Mouse (Mus musculus) C2C12 (cell line): ENCODE data around the gene Ift57.

Source experiments
- CEBPB ChIP-seq: IDR thresholded peaks from one replicate; pipeline ENCODE4 v1.6.1; 2011; ENCODE audit warnings: low read depth, mild to moderate bottlenecking, control low read depth, moderate library complexity
- CTCF ChIP-seq: IDR thresholded peaks from one replicate; pipeline ENCODE4 v1.5.1; 2011; ENCODE audit not compliant: control insufficient read depth, insufficient read depth, insufficient read length
- MAX ChIP-seq: IDR thresholded peaks from one replicate; pipeline ENCODE4 v1.6.1; 2011; ENCODE audit warnings: mild to moderate bottlenecking, control low read depth
- MYOD1 ChIP-seq: IDR thresholded peaks from one replicate; pipeline ENCODE4 v1.6.1; 2011; ENCODE audit warnings: low read depth; ENCODE audit not compliant: control insufficient read depth, insufficient read length
- MYOG ChIP-seq: IDR thresholded peaks from one replicate; pipeline ENCODE4 v1.6.1; 2011; ENCODE audit not compliant: control insufficient read depth, insufficient read length; ENCODE audit errors: extremely low read depth
- USF1 ChIP-seq: IDR thresholded peaks from one replicate; pipeline ENCODE4 v1.6.1; 2011; ENCODE audit warnings: low read depth, mild to moderate bottlenecking, control low read depth, moderate library complexity

- no peak for TF ChIP-seq CTCF
- TF ChIP-seq MYOD1, result no peak
- no peak for TF ChIP-seq MAX
- TF ChIP-seq CEBPB, result no peak
- no peak for TF ChIP-seq USF1
- no peak for TF ChIP-seq MYOG
Observed at GRCm38 (mm10) chr16:49770320-49771189, 71.5 kb downstream of the Ift57 start.
